Mouse (Mus musculus) layer of hippocampus, postnatal 25 days (tissue): ENCODE data around the gene Slc6a6. TPM values are rescaled to one million over a fixed set of nuclear protein-coding genes. Genes with fewer than 3 reads are reported as not detected.

ENCODE experiments used
- DNase-seq, 2 experiments: peaks; one replicate each; pipeline ENCODE4 v3.0.0; 2022; ENCODE audit warnings: mixed read lengths in 2 of 2, low spot score in 1 of 2; ENCODE audit errors: extremely low spot score in 1 of 2
- total RNA-seq, 2 experiments: library from RNA; stranded (reverse); gene quantifications; 2 replicates each; pipeline ENCODE4 v1.2.3; 2021

Slc6a6 gene
- total RNA-seq, 2 experiments from 2014 or later, result 104 to 168 TPM

- peak; percentile 27 to 46 for DNase-seq
These were observed 35.3 kb downstream of the Slc6a6 start for GRCm38 (mm10) chr6:91719042-91719747.

DNA sequence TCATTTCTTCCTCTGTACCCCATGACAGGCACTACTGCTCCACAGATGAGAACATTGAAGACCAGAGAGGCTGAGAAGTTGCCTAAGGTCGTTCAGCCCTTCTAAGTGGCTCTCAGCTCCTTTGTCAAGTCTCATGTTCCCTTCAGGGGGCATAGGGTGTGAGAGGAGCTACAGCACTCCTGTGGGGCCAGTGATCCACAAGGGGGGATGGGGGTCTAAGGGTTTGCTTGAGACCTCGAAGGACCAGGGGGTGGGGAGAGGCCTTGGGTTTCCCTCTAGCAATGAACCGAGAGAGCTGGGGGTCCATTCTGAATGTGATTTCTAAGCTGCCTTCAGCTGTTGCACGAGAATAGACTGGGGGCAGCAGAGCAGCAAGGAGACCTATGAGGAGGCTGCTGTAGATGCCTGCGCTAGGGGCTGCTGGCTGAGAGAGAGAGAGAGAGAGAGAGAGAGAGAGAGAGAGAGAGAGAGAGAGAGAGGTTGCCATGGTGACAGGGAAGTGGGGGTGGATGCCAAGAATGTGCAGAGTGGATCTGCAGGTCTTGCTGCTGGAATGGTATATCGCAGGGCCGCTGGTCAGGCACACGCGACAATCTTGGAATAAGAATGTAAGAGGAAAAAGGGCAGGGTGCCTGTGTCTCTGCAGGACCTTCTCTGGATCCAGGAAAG lies 36.1 kb downstream of the Slc6a6 start:
- peak in 1 of 2 experiments; percentile 41 for DNase-seq

DNA sequence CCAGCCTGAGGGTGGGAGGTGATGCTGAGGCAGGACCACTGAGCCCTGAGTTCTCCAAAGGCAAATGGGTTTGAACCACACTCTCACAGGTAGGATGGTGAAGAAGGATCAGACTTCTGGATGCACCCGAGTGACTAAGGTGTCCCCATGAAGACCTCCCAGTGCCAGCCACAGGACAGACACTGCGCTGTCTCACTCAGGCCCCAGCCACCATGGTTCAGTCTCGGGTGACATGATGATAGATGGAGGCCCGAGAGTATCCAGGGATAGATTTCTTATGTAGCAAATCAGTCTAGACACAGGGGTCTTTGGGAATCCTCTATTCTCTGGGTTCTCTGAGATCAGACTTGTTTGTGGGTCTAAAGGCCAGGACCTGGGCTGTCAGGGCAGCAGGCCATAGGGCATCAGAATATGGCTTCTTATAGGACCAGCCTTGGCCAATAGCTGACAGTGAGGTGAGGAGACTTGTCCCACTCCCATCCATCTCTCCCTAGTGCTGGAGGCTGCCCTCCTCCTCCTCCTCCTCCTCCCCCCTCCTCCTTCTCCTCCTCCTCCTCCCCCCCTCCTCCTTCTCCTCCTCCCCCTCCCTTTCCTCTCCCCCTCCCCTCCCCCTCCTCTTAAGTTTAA lies 36.8 kb downstream of the Slc6a6 start:
- no peak for DNase-seq

GRCm38 (mm10) chr6:91721215-91721701 lies 37.4 kb downstream of the Slc6a6 start:
- no peak for DNase-seq

DNA sequence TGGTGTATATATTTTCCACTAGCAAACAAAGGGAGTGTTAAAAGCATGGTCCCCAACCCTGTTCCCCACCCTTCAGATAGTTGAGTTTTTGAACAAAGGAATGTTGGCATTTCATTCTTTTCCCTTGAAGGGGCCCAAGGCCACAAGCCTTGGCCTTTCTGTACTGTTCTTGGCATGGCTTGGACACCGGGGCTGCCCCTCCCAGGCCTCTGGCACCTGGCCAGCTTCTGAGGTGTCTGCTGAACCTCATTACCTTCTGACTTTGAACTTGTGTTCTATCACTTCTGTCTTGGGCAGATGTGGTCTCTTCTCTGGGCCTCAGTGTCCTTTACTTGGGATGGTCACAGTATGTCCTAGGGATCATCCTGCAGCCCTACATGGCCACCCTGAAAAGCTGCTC lies 43.5 kb downstream of the Slc6a6 start:
- no peak for DNase-seq

- no peak for DNase-seq
These were observed 45.2 kb downstream of the Slc6a6 start for GRCm38 (mm10) chr6:91728939-91729619.

GRCm38 (mm10) chr6:91729677-91730127 lies 45.8 kb downstream of the Slc6a6 start:
- peak in 1 of 2 experiments; percentile 35 for DNase-seq

DNA sequence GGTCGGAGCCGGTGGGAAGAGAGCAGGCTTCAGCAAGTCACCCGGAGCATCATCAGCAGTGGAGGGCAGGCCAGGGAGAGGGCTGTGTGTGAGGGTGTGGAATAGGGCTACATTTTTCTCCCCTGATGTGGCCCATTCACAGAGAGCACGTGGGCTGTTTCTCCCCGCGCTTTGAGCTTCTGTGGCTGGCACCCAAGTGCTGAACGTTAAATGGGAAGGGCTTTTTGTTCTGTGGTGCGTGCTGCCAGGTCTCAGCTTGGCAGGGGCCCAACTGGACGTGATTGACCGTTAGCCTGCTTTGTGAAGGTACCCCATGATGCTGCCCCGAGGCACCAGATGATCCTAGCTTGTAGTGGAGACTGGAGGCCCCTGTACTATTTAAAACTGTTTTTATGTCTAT lies 48.3 kb downstream of the Slc6a6 start:
- peak in 1 of 2 experiments; percentile 49 for DNase-seq

DNA sequence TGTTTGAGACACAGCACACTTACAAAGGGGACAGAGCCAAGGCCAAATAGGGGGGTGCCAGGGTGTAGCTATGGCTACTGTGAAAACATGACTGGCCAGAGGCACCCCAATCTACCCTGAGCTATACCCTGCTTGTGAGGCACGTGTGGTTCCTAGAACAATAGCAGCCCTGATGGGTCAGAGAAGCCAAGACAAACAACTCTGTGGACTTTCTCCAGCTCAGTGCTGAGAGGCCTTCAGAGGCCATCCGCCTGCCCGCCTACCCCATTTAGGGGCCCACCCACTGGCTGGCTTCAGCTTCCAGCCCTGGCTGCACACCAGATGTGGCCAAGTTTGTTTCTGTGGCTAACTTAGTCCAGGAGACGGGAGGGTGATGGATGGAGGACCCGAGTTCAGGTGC lies 52.6 kb downstream of the Slc6a6 start:
- no peak for DNase-seq

GRCm38 (mm10) chr6:91737451-91737850 lies 53.6 kb downstream of the Slc6a6 start:
- DNase-seq, result no peak

DNA sequence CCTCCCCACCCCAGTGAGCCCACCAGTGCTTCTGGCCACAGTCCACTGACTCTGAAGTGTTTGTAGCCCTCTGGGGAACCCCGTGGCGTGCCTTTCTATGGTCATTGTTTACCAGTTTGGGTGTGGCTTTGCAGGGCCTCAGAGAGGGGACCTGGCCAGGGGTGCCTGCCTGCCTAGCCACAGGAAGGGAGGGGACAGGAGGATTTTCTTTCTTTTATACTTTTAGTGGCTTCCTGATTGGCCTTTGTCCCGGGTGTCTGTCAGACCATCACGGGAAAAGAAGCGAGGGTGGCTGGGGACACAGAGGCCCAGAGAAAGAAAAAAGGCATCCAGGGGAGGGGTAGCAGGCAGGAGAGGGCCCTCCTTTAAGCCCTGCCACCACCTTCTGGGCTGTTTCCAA lies 54.2 kb downstream of the Slc6a6 start:
- no peak for DNase-seq

DNA sequence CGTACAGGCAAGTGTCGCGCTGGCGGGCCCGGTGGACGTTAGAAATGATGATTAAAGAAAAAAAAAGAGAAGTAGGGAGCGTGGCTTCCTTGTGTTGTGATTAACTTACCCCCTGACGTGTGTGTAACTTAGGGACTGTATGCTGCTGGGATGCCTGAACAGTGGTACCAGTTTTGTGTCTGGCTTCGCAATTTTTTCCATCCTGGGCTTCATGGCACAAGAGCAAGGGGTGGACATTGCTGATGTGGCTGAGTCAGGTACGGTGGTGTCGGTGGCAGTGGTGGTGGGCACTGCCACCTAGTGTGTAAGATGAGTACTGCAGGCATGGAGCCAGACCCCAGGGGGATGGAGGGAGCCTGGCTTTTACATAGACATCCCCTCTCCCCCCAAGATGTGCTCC lies 57.2 kb downstream of the Slc6a6 start:
- DNase-seq, result peak; percentile 59 to 70

DNA sequence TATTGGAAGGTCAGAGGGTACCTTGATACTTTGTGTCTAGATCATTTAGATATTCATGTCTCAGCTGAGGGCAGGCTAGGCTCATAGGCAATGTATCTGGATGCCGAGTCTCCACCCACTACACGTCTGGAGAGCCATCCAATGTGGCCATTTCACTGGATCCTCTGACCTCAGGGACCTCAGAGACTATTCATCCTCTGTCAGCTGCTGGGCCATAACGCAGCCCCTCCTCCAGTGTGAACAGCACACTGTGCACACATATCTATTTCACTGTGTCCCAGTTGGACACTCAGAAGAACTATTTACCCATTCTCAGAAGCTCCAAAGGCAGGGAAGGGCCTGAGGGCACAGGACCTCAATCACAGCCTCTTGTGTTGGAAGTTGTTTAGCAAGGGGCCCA lies 58.6 kb downstream of the Slc6a6 start:
- no peak for DNase-seq

DNA sequence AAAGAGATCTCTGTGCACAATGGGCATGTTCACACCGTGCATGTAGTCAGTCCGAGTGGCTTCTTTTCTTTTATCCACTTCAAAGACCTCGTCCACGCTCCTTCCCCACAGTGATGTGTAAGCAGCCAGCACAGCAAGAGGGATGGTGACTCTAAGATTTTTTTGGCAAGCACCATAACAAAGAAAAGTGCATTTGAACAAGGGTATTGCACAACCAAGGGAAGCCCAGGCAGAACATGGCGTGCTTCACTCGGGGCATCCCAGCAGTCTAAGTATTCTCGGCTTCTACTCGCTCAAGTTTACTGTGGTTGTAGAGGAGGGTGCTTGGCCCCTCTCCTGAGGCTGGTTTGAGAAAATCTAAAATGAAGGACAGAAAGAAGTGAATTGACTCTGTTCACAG lies 59.1 kb downstream of the Slc6a6 start:
- DNase-seq, result no peak

- DNase-seq, result no peak
These were observed 60.0 kb downstream of the Slc6a6 start for GRCm38 (mm10) chr6:91743886-91744285.

GRCm38 (mm10) chr6:91745246-91745645 lies 61.4 kb downstream of the Slc6a6 start:
- DNase-seq, result no peak

DNA sequence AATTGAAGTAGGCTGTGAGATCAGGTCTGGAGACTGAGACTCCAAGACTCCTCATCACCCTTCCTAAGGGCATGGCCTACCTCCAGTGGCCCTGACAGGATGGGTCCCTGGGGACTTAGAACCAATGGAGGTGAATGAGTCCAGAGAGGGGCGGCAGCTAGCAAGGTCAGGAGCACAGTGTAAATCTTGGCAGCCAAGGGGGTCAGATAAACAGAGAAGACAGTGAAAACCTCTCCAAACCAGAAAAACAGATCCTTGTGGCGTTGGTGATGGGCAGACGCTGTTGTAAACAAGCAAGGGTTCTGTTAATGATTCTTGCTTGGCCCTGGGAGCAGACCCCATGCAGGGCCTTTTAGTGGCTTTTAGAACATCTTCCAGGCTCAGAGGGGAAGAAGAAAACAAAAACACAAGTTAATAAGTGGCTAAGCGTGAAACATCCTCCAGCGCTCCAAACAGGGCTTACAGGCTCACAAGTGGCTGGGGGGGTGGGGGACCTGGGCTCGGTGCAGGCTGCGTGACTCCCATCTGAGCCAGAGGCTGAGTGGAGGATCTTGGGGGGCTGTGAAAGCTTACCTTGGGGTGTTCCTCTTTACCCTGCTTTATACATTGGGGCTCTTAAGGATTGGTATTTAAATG lies 62.2 kb downstream of the Slc6a6 start:
- no peak for DNase-seq

DNA sequence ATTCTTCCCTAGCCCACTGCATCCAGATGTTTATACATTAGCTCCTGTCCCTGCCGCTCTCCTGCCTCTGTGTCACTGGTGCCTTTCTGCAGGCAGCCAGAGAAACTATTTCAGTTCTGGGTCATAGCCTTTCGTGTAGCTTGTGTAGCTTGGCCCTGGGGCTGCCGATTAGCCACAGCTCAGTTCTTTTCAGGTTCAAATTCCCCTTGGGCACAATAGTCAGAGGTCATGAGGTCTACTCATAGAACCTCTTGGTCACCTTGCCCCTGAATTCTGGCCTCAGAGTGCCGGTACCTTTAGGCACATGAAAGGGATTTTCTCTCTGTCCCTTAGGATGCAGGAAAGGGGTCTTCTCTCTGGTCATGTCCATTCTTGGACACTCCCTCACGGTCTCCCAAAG lies 62.9 kb downstream of the Slc6a6 start:
- no peak for DNase-seq

DNA sequence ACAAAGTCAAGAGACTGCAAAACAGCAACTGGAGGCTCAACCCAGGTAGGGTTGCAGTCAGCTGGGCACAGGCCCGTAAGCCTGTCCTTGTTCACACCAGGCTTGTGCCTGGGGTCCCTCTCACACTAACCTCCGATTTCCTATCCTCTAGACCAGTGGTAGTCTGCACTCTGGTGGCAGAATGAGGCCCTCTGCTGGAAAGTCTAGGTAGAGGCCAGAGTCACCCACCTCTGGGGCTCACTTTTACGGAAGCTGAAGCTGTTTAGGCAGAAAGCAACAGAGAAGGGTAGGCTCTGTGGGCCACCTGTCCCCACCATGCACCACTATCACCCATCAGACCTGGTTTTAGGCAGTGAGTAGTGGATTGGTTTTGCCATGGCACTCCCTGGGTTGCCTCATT lies 67.1 kb downstream of the Slc6a6 start:
- DNase-seq, result peak in 1 of 2 experiments; percentile 47

GRCm38 (mm10) chr6:91752884-91753283 lies 69.0 kb downstream of the Slc6a6 start:
- DNase-seq, result no peak
